Mouse (Mus musculus) macrophage (primary cell): ENCODE data around the gene Gm10721. TPM values are rescaled to one million over a fixed set of nuclear protein-coding genes. Genes with fewer than 3 reads are reported as not detected.
"Not testable (repeated sequence)": the region's sequence is repeated elsewhere in the genome, so short reads cannot be mapped to it uniquely, and the experiment has no call there.

ENCODE experiments used
- H3K27ac ChIP-seq: fragments of 350-480 bp; formaldehyde crosslinking; 2 replicates; pipeline ENCODE4 v1.9.0; 2021
- H3K36me3 ChIP-seq: fragments of 350-480 bp; formaldehyde crosslinking; 2 replicates; pipeline ENCODE4 v1.9.0; 2021; ENCODE audit errors: inconsistent target
- H3K4me3 ChIP-seq: fragments of 350-480 bp; formaldehyde crosslinking; 2 replicates; pipeline ENCODE4 v1.9.0; 2021; ENCODE audit errors: inconsistent target
- H3K79me2 ChIP-seq: fragments of 350-480 bp; formaldehyde crosslinking; 2 replicates; pipeline ENCODE4 v1.9.0; 2021; ENCODE audit errors: inconsistent target
- WGBS: methylation state at CpG from one replicate; pipeline ENCODE4 v1.1.7; 2026; ENCODE audit warnings: inconsistent platforms; ENCODE audit not compliant: missing documents; 5-methylcytosine and 5-hydroxymethylcytosine counted together
- polyA plus RNA-seq: library from polyadenylated mRNA; stranded (reverse); fragments of 250-400 nt; gene quantifications from 3 replicates; pipeline ENCODE4 v1.2.4, GENCODE M21; 2018; ENCODE audit warnings: inconsistent platforms
- total RNA-seq, 78 experiments: library from RNA; depleted of rRNA; stranded (reverse); fragments of 250-400 nt; gene quantifications; 1 replicate in 9 of 78; 2 replicates in 24 of 78; 3 replicates in 43 of 78; 4 replicates in 2 of 78; pipeline ENCODE4 v1.2.4; 2018; ENCODE audit warnings: inconsistent platforms in 56 of 78

The Gm10721 gene
- not detected for total RNA-seq (2018; cell fraction: chromatin; rRNA removed)
- not detected for total RNA-seq (2018; cell fraction: cytosol; rRNA removed)
- total RNA-seq (2018; cell fraction: nucleus; rRNA removed), result 1 to 10 TPM in 3 of 26 experiments, not detected in 23; 1.7 to 2.1 (median 1.9) TPM
- polyA plus RNA-seq, result not detected in 3 replicates

- H3K4me3 ChIP-seq, H3K79me2 ChIP-seq, H3K27ac ChIP-seq, H3K36me3 ChIP-seq: not testable (repeated sequence)
- 43% methylated on average over 1 of the region's 11 CpGs for WGBS
Measured at GRCm38 (mm10) chr9:3012733-3013279, at the start of gene Gm10721. TSS of gene Gm10721 (plus strand) at chr9:3013140.

GRCm38 (mm10) chr9:3000445-3000972, 12.4 kb upstream of the Gm10721 start, which contains the start of gene Gm10722:
TSS of gene Gm10722 (plus strand) at chr9:3000922.
- H3K79me2 ChIP-seq, H3K27ac ChIP-seq, H3K36me3 ChIP-seq, H3K4me3 ChIP-seq: not testable (repeated sequence)
- 75% methylated on average over 12 of the region's 12 CpGs for WGBS

GRCm38 (mm10) chr9:3001006-3001405, 11.9 kb upstream of the Gm10721 start:
- H3K27ac ChIP-seq, H3K79me2 ChIP-seq, H3K4me3 ChIP-seq, H3K36me3 ChIP-seq: not testable (repeated sequence)
- 70% methylated on average over 8 of the region's 8 CpGs for WGBS

- not testable (repeated sequence) for H3K79me2 ChIP-seq, H3K36me3 ChIP-seq, H3K27ac ChIP-seq, H3K4me3 ChIP-seq
- 77% methylated on average over 11 of the region's 11 CpGs for WGBS
Measured at GRCm38 (mm10) chr9:3001948-3002659, 10.8 kb upstream of the Gm10721 start.

- WGBS, result 78% methylated on average over 9 of the region's 14 CpGs
- not testable (repeated sequence) for H3K27ac ChIP-seq, H3K36me3 ChIP-seq, H3K79me2 ChIP-seq, H3K4me3 ChIP-seq
Measured at GRCm38 (mm10) chr9:3002794-3003396, 10.0 kb upstream of the Gm10721 start, which contains the start of gene Gm11168. TSS of gene Gm11168 (plus strand) at chr9:3003346.

- H3K4me3 ChIP-seq, H3K36me3 ChIP-seq, H3K79me2 ChIP-seq, H3K27ac ChIP-seq: not testable (repeated sequence)
- WGBS, result 76% methylated on average over 5 of the region's 5 CpGs
Measured at GRCm38 (mm10) chr9:3006179-3006578, 6.8 kb upstream of the Gm10721 start.

GRCm38 (mm10) chr9:3006636-3007035, 6.3 kb upstream of the Gm10721 start:
- WGBS, result 76% methylated on average over 7 of the region's 8 CpGs

GRCm38 (mm10) chr9:3007272-3007671, 5.7 kb upstream of the Gm10721 start:
- H3K36me3 ChIP-seq, H3K79me2 ChIP-seq, H3K27ac ChIP-seq, H3K4me3 ChIP-seq: not testable (repeated sequence)
- WGBS, result 77% methylated on average over 9 of the region's 9 CpGs

More at GRCm38 (mm10) chr9:3006636-3007035, 6.3 kb upstream of the Gm10721 start:
- not testable (repeated sequence) for H3K79me2 ChIP-seq, H3K4me3 ChIP-seq, H3K27ac ChIP-seq, H3K36me3 ChIP-seq

- WGBS, result no CpG with 5 or more reads among the region's 5 CpGs
- H3K4me3 ChIP-seq, H3K79me2 ChIP-seq, H3K36me3 ChIP-seq, H3K27ac ChIP-seq: not testable (repeated sequence)
Measured at GRCm38 (mm10) chr9:3009331-3009730, 3.6 kb upstream of the Gm10721 start.

- not testable (repeated sequence) for H3K27ac ChIP-seq, H3K4me3 ChIP-seq, H3K36me3 ChIP-seq, H3K79me2 ChIP-seq
- 80% methylated on average over 4 of the region's 7 CpGs for WGBS
Measured at GRCm38 (mm10) chr9:3012054-3012621, 802 bp upstream of the Gm10721 start.

GRCm38 (mm10) chr9:3015354-3015753, 2.4 kb downstream of the Gm10721 start, which contains the start of gene Gm10720:
TSS of gene Gm10720 (plus strand) at chr9:3015654.
- H3K27ac ChIP-seq, H3K79me2 ChIP-seq, H3K36me3 ChIP-seq, H3K4me3 ChIP-seq: not testable (repeated sequence)
- WGBS, result 60% methylated on average over 9 of the region's 9 CpGs

- H3K4me3 ChIP-seq, H3K79me2 ChIP-seq, H3K27ac ChIP-seq, H3K36me3 ChIP-seq: not testable (repeated sequence)
- 75% methylated on average over 6 of the region's 6 CpGs for WGBS
Measured at GRCm38 (mm10) chr9:3015896-3016295, 3.0 kb downstream of the Gm10721 start.

GRCm38 (mm10) chr9:3017108-3017507, 4.2 kb downstream of the Gm10721 start, which contains the start of gene Gm10719:
TSS of gene Gm10719 (plus strand) at chr9:3017408.
- not testable (repeated sequence) for H3K4me3 ChIP-seq, H3K79me2 ChIP-seq, H3K27ac ChIP-seq, H3K36me3 ChIP-seq
- WGBS, result 50% methylated on average over 4 of the region's 9 CpGs

- H3K4me3 ChIP-seq, H3K79me2 ChIP-seq, H3K27ac ChIP-seq, H3K36me3 ChIP-seq: not testable (repeated sequence)
- WGBS, result 60% methylated on average over 9 of the region's 9 CpGs
Measured at GRCm38 (mm10) chr9:3018944-3019343, 6.0 kb downstream of the Gm10721 start.
